Mouse (Mus musculus): Measurements from ENCODE around the gene Crb1.
A peak's percentile ranks its signal among the peaks of the same experiment; 100 is the strongest.
"Not testable (repeated sequence)": the region's sequence is repeated elsewhere in the genome, so short reads cannot be mapped to it uniquely, and the experiment has no call there.

Gene Crb1

GRCm38 (mm10) chr1:139328811-139329210 lies 48.1 kb downstream of the Crb1 start:
- no peak for DNase-seq (ENCODE audit: low spot score in 2 of 2)

GRCm38 (mm10) chr1:139328286-139328685 lies 48.6 kb downstream of the Crb1 start:
- DNase-seq (ENCODE audit: low spot score in 2 of 2): no peak

GRCm38 (mm10) chr1:139325378-139325777 lies 51.5 kb downstream of the Crb1 start:
- no peak for DNase-seq (ENCODE audit: low spot score in 2 of 2)

GRCm38 (mm10) chr1:139319798-139320197 lies 57.1 kb downstream of the Crb1 start:
- no peak for DNase-seq (ENCODE audit: low spot score in 2 of 2)

GRCm38 (mm10) chr1:139314297-139314874 lies 62.5 kb downstream of the Crb1 start:
- DNase-seq (ENCODE audit: low spot score in 2 of 2): no peak

GRCm38 (mm10) chr1:139308915-139309314 lies 68.0 kb downstream of the Crb1 start:
- no peak for DNase-seq (ENCODE audit: low spot score in 2 of 2)

- not testable (repeated sequence) for DNase-seq (ENCODE audit: low spot score in 2 of 2)
Observed at GRCm38 (mm10) chr1:139302519-139302918, 74.4 kb downstream of the Crb1 start.

GRCm38 (mm10) chr1:139301830-139302229 lies 75.1 kb downstream of the Crb1 start:
- no peak for DNase-seq (ENCODE audit: low spot score in 2 of 2)

- DNase-seq (ENCODE audit: low spot score in 2 of 2): no peak
Observed at GRCm38 (mm10) chr1:139292023-139292422, 84.9 kb downstream of the Crb1 start.

GRCm38 (mm10) chr1:139291593-139291992 lies 85.3 kb downstream of the Crb1 start:
- no peak for DNase-seq (ENCODE audit: low spot score in 2 of 2)

GRCm38 (mm10) chr1:139276619-139277320 lies 100.1 kb downstream of the Crb1 start:
- no peak for DNase-seq (ENCODE audit: low spot score in 2 of 2)

- peak; percentile 6 to 56 for DNase-seq (ENCODE audit: low spot score in 2 of 2)
Observed at GRCm38 (mm10) chr1:139267844-139268243, 109.1 kb downstream of the Crb1 start.

GRCm38 (mm10) chr1:139264245-139264644 lies 112.7 kb downstream of the Crb1 start:
- no peak for DNase-seq (ENCODE audit: low spot score in 2 of 2)

GRCm38 (mm10) chr1:139263158-139263557 lies 113.7 kb downstream of the Crb1 start:
- no peak for DNase-seq (ENCODE audit: low spot score in 2 of 2)

GRCm38 (mm10) chr1:139255581-139255980 lies 121.3 kb downstream of the Crb1 start:
- no peak for DNase-seq (ENCODE audit: low spot score in 2 of 2)

- DNase-seq (ENCODE audit: low spot score in 2 of 2): no peak
Observed at GRCm38 (mm10) chr1:139252041-139252440, 124.9 kb downstream of the Crb1 start.

GRCm38 (mm10) chr1:139249159-139249558 lies 127.7 kb downstream of the Crb1 start:
- DNase-seq (ENCODE audit: low spot score in 2 of 2): no peak

- no peak for DNase-seq (ENCODE audit: low spot score in 2 of 2)
Observed at GRCm38 (mm10) chr1:139246723-139247380, 130.0 kb downstream of the Crb1 start.

- no peak for DNase-seq (ENCODE audit: low spot score in 2 of 2)
Observed at GRCm38 (mm10) chr1:139236794-139237193, 140.1 kb downstream of the Crb1 start.

GRCm38 (mm10) chr1:139234611-139235568 lies 142.0 kb downstream of the Crb1 start:
- DNase-seq (ENCODE audit: low spot score in 2 of 2): no peak

- no peak for DNase-seq (ENCODE audit: low spot score in 2 of 2)
Observed at GRCm38 (mm10) chr1:139232636-139233035, 144.3 kb downstream of the Crb1 start.

All from thymus, postnatal 10 days (tissue).